Mouse (Mus musculus) embryonic fibroblast, embryonic 13.5 days (primary cell): ENCODE results near the gene Atrn.

Experiments
- CTCF ChIP-seq: IDR thresholded peaks from 2 replicates; pipeline ENCODE4 v1.5.1; 2011; ENCODE audit warnings: mild to moderate bottlenecking, control low read depth, low read length, moderate library complexity, borderline replicate concordance; ENCODE audit not compliant: insufficient read depth
- POLR2A ChIP-seq: IDR thresholded peaks from 2 replicates; pipeline ENCODE4 v1.6.1; 2011; ENCODE audit warnings: low read depth, mild to moderate bottlenecking, control low read depth, low read length, moderate library complexity

DNA sequence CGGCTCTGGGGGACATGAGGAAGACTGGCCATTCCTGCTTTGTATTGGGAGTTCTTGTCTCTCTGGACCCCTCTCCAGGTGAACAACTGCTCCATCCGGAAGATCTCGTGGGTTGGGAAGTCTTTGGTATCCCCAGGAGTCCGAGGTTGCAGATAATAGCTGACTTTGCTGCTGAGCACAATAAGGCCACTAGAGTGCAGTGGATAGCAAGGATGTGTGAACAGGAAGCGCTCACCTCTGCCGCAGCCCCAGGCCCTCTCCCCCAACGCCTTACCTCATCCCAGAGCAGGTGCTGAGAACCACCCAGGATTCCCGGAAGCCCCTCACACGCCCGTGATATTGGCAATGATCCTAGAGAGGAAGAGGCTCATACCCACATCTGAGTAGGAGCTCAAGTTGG, 149.9 kb downstream of the Atrn start:
- peak; percentile 63 for TF ChIP-seq CTCF
- no peak for TF ChIP-seq POLR2A
